Mouse (Mus musculus): Measurements from ENCODE around the gene Nkx1-1. TPM values are rescaled to one million over a fixed set of nuclear protein-coding genes. Genes with fewer than 3 reads are reported as not detected.

Gene Nkx1-1
- polyA plus RNA-seq, 1 experiment = not detected

GRCm38 (mm10) chr5:33400819-33401218 lies 33.0 kb downstream of the Nkx1-1 start:
- Histone ChIP-seq H3K4me1 (ENCODE audit: control insufficient read depth, insufficient read depth, low read length) (no peaks in the 10 kb centered on the region), H3K27ac (ENCODE audit: insufficient read depth, low read depth, low read length) (no peak overlapping the region), H3K36me3 (ENCODE audit: control insufficient read depth, insufficient read depth, low read length) (no peaks in the 10 kb centered on the region), H3K27me3 (replicated peaks; ENCODE audit: control insufficient read depth, insufficient read depth, low read length) (no peaks in the 10 kb centered on the region), H3K4me3 (ENCODE audit: insufficient read depth, low read depth, low read length) (no peak overlapping the region)
- no peak for DNase-seq
- WGBS = 68% methylated on average over 12 of the region's 12 CpGs
- TF ChIP-seq POLR2A (IDR thresholded peaks at IDR 0.05; ENCODE audit: low read depth, low read length) = no peak
- TF ChIP-seq CTCF (conservative IDR thresholded peaks at IDR 0.05; ENCODE audit: insufficient read depth, insufficient read length, low read depth, low read length) = no peak

- DNase-seq = no peak
- no peak overlapping the region for H3K4me3 ChIP-seq (ENCODE audit: insufficient read depth, low read depth, low read length)
- WGBS = 91% methylated on average over 7 of the region's 7 CpGs
These were observed 36.9 kb downstream of the Nkx1-1 start for GRCm38 (mm10) chr5:33396828-33397227.

GRCm38 (mm10) chr5:33395693-33396092 lies 38.1 kb downstream of the Nkx1-1 start:
- no peak for TF ChIP-seq CTCF (conservative IDR thresholded peaks at IDR 0.05; ENCODE audit: insufficient read depth, insufficient read length, low read depth, low read length)
- TF ChIP-seq POLR2A (IDR thresholded peaks at IDR 0.05; ENCODE audit: low read depth, low read length) = no peak
- DNase-seq = no peak
- Histone ChIP-seq H3K27me3 (replicated peaks; ENCODE audit: control insufficient read depth, insufficient read depth, low read length) (no peaks in the 10 kb centered on the region), H3K27ac (ENCODE audit: insufficient read depth, low read depth, low read length) (no peak overlapping the region), H3K4me1 (ENCODE audit: control insufficient read depth, insufficient read depth, low read length) (no peaks in the 10 kb centered on the region), H3K4me3 (ENCODE audit: insufficient read depth, low read depth, low read length) (no peak overlapping the region), H3K36me3 (ENCODE audit: control insufficient read depth, insufficient read depth, low read length) (no peaks in the 10 kb centered on the region)
- WGBS = 95% methylated on average over 11 of the region's 11 CpGs

More at GRCm38 (mm10) chr5:33396828-33397227, 36.9 kb downstream of the Nkx1-1 start:
- Histone ChIP-seq H3K36me3 (ENCODE audit: control insufficient read depth, insufficient read depth, low read length) (no peaks in the 10 kb centered on the region), H3K27me3 (replicated peaks; ENCODE audit: control insufficient read depth, insufficient read depth, low read length) (no peaks in the 10 kb centered on the region), H3K4me1 (ENCODE audit: control insufficient read depth, insufficient read depth, low read length) (no peaks in the 10 kb centered on the region), H3K27ac (ENCODE audit: insufficient read depth, low read depth, low read length) (no peak overlapping the region)
- TF ChIP-seq POLR2A (IDR thresholded peaks at IDR 0.05; ENCODE audit: low read depth, low read length) = no peak
- TF ChIP-seq CTCF (conservative IDR thresholded peaks at IDR 0.05; ENCODE audit: insufficient read depth, insufficient read length, low read depth, low read length) = no peak

GRCm38 (mm10) chr5:33393803-33394202 lies 40.0 kb downstream of the Nkx1-1 start:
- DNase-seq = peak; percentile 82
- Histone ChIP-seq H3K36me3 (ENCODE audit: control insufficient read depth, insufficient read depth, low read length) (no peaks in the 10 kb centered on the region), H3K27me3 (replicated peaks; ENCODE audit: control insufficient read depth, insufficient read depth, low read length) (no peaks in the 10 kb centered on the region), H3K27ac (ENCODE audit: insufficient read depth, low read depth, low read length) (no peak overlapping the region), H3K4me3 (ENCODE audit: insufficient read depth, low read depth, low read length) (no peak overlapping the region), H3K4me1 (ENCODE audit: control insufficient read depth, insufficient read depth, low read length) (no peaks in the 10 kb centered on the region)
- TF ChIP-seq CTCF (conservative IDR thresholded peaks at IDR 0.05; ENCODE audit: insufficient read depth, insufficient read length, low read depth, low read length) = peak; percentile 100; the same call in 1 of the 2 replicates
- no peak for TF ChIP-seq POLR2A (IDR thresholded peaks at IDR 0.05; ENCODE audit: low read depth, low read length)
- WGBS = 20% methylated on average over 7 of the region's 7 CpGs

- H3K4me3 ChIP-seq (ENCODE audit: insufficient read depth, low read depth, low read length) = no peak overlapping the region
- H3K36me3 ChIP-seq (ENCODE audit: control insufficient read depth, insufficient read depth, low read length) = no peaks in the 10 kb centered on the region; the same call in 1 of the 2 replicates
- TF ChIP-seq POLR2A (IDR thresholded peaks at IDR 0.05; ENCODE audit: low read depth, low read length) = no peak
- TF ChIP-seq CTCF (conservative IDR thresholded peaks at IDR 0.05; ENCODE audit: insufficient read depth, insufficient read length, low read depth, low read length) = no peak
- WGBS = 91% methylated on average over 11 of the region's 11 CpGs
- H3K4me1 ChIP-seq (ENCODE audit: control insufficient read depth, insufficient read depth, low read length) = no peaks in the 10 kb centered on the region
- no peaks in the 10 kb centered on the region for H3K27me3 ChIP-seq (replicated peaks; ENCODE audit: control insufficient read depth, insufficient read depth, low read length)
- DNase-seq = no peak
- H3K27ac ChIP-seq (ENCODE audit: insufficient read depth, low read depth, low read length) = no peak overlapping the region
These were observed 46.2 kb downstream of the Nkx1-1 start for GRCm38 (mm10) chr5:33387550-33387949.

Other genes starting within 250 kb of the Nkx1-1 start
- gene Spon2, start 215.5 kb downstream of the Nkx1-1 start, polyA plus RNA-seq (2012; rRNA removed) = 1.5 and 2.5 TPM in 2 replicates
- gene Ctbp1, start 159.0 kb downstream of the Nkx1-1 start, polyA plus RNA-seq (2012; rRNA removed) = 209 and 253 TPM in 2 replicates
- gene Maea, start 98.5 kb downstream of the Nkx1-1 start, polyA plus RNA-seq (2012; rRNA removed) = 109 and 123 TPM in 2 replicates
- 4.3 and 5.4 TPM in 2 replicates for gene Uvssa, start 55.4 kb downstream of the Nkx1-1 start, polyA plus RNA-seq (2012; rRNA removed)
- 20.8 and 27.1 TPM in 2 replicates for gene Fam53a, start 195.7 kb upstream of the Nkx1-1 start, polyA plus RNA-seq (2012; rRNA removed)
- 0.64 and 0.77 TPM in 2 replicates for gene Gm9903, start 195.9 kb upstream of the Nkx1-1 start, polyA plus RNA-seq (2012; rRNA removed)
- gene Slbp, start 218.6 kb upstream of the Nkx1-1 start, polyA plus RNA-seq (2012; rRNA removed) = 12.7 and 15.7 TPM in 2 replicates
- 2.3 and 2.6 TPM in 2 replicates for gene Tacc3, start 224.2 kb upstream of the Nkx1-1 start, polyA plus RNA-seq (2012; rRNA removed)
- gene Tmem129, start 224.4 kb upstream of the Nkx1-1 start, polyA plus RNA-seq (2012; rRNA removed) = 47.4 and 51.2 TPM in 2 replicates

All from kidney, adult 2 months (tissue).